ENCODE assay signal across 8 mouse cellular contexts in the genomic region with DNA sequence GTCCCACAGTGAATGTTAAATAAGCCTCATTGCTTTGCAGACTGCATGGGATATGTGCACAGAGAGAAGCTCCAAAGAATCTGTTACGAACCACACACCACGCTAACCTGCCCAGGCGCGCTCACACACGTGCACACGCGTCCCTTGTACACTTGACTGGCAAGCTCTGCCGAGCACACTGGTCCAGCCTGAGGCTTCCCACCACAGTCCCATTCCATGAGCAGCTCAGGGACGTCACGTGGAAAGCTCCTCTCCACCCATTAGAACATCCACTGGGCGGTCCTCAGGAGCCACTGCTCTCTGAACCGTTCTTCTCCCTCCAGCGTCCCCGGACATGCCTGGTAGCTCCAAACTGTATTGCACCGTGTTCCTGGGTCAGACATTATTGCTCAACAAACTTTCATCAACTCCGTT.
DNase-seq lines count a peak whose midpoint lies in the region; ATAC-seq lines count a peak whose summit lies in the region.

No protein-coding gene starts in this region.

- DNase-seq in left cerebral cortex, adult 18-20 months (ENCODE audit: low spot score in 2 of 2), result peak; percentile 19 to 22
- no peak for DNase-seq in left cerebral cortex, adult 11 months (ENCODE audit: low spot score)
- DNase-seq in gastrocnemius, adult 8-10 months (ENCODE audit: low spot score in 2 of 2), result peak; percentile 13 to 38
- DNase-seq in midbrain, embryonic 10.5 days (ENCODE audit: low spot score), result peak; percentile 68

- H3K4me1 ChIP-seq in hindbrain, embryonic 15.5 days (replicated peaks), result peaks cover 15% of the 10 kb centered on the region
- peaks cover 6% of the 10 kb centered on the region; the same call in 1 of the 2 replicates for H3K4me1 ChIP-seq in limb, embryonic 12.5 days (replicated peaks)
- peaks cover 12% of the 10 kb centered on the region for H3K4me1 ChIP-seq in midbrain, embryonic 10.5 days
- no peaks in the 10 kb centered on the region for H3K4me1 ChIP-seq in stomach, embryonic 14.5 days (ENCODE audit: control insufficient read depth, insufficient read depth, low read length)

- under 1% methylated on average over 16 of the region's 16 CpGs for WGBS in hindbrain, embryonic 15.5 days
- WGBS in limb, embryonic 12.5 days, result under 1% methylated on average over 16 of the region's 16 CpGs
- 2% methylated on average over 16 of the region's 16 CpGs for WGBS in midbrain, embryonic 10.5 days
- WGBS in stomach, embryonic 14.5 days, result under 1% methylated on average over 16 of the region's 16 CpGs

- no peaks in the 10 kb centered on the region for H3K36me3 ChIP-seq in hindbrain, embryonic 15.5 days
- H3K36me3 ChIP-seq in limb, embryonic 12.5 days, result no peaks in the 10 kb centered on the region
- H3K36me3 ChIP-seq in midbrain, embryonic 10.5 days, result no peaks in the 10 kb centered on the region
- H3K36me3 ChIP-seq in stomach, embryonic 14.5 days (ENCODE audit: control insufficient read depth, insufficient read depth, low read length), result no peaks in the 10 kb centered on the region

- no peaks in the 10 kb centered on the region for H3K27me3 ChIP-seq in hindbrain, embryonic 15.5 days
- H3K27me3 ChIP-seq in limb, embryonic 12.5 days, result peaks cover 7% of the 10 kb centered on the region; the same call in 1 of the 2 replicates
- 0 out of 2 replicates have a peak, but pooled peaks cover 15% of the 10 kb centered on the region for H3K27me3 ChIP-seq in midbrain, embryonic 10.5 days (ENCODE audit: low read depth, poor library complexity, severe bottlenecking)
- H3K27me3 ChIP-seq in stomach, embryonic 14.5 days (ENCODE audit: control insufficient read depth, insufficient read depth, low read length), result no peaks in the 10 kb centered on the region

- peak overlapping the region; percentile 40; the same call in 1 of the 2 replicates for H3K27ac ChIP-seq in hindbrain, embryonic 15.5 days (replicated peaks)
- H3K27ac ChIP-seq in limb, embryonic 12.5 days, result no peak overlapping the region
- peak overlapping the region; percentile 74 for H3K27ac ChIP-seq in midbrain, embryonic 10.5 days (replicated peaks)
- H3K27ac ChIP-seq in stomach, embryonic 14.5 days (ENCODE audit: low read length), result no peak overlapping the region

- peak overlapping the region; percentile 50 for H3K9ac ChIP-seq in hindbrain, embryonic 15.5 days
- H3K9ac ChIP-seq in limb, embryonic 12.5 days (replicated peaks), result peak overlapping the region; percentile 52
- peak overlapping the region; percentile 21; the same call in 1 of the 2 replicates for H3K9ac ChIP-seq in stomach, embryonic 14.5 days (replicated peaks; ENCODE audit: low read depth, low read length)

- peak; percentile 83 for ATAC-seq in common myeloid progenitor, adult 5-6 weeks (replicated peaks; ENCODE audit: low read depth, poor library complexity, severe bottlenecking)
- ATAC-seq in hindbrain, embryonic 15.5 days (ENCODE audit: low FRiP score, low read depth), result peak; percentile 90
- peak; percentile 84 for ATAC-seq in limb, embryonic 12.5 days (ENCODE audit: insufficient number of reproducible peaks, insufficient read depth, low FRiP score, low TSS enrichment, low read depth)
- ATAC-seq in stomach, embryonic 14.5 days (ENCODE audit: insufficient number of reproducible peaks, insufficient read depth, low FRiP score, low read depth), result peak; percentile 53; the same call in 1 of the 2 replicates

- H3K9me3 ChIP-seq in hindbrain, embryonic 15.5 days, result no peaks in the 10 kb centered on the region
- no peaks in the 10 kb centered on the region for H3K9me3 ChIP-seq in limb, embryonic 12.5 days
- no peaks in the 10 kb centered on the region for H3K9me3 ChIP-seq in midbrain, embryonic 10.5 days (replicated peaks)
- no peaks in the 10 kb centered on the region for H3K9me3 ChIP-seq in stomach, embryonic 14.5 days (ENCODE audit: control insufficient read depth, low read depth, low read length)

- peak overlapping the region; percentile 95 for H3K4me2 ChIP-seq in hindbrain, embryonic 15.5 days
- H3K4me2 ChIP-seq in limb, embryonic 12.5 days, result peak overlapping the region; percentile 80
- H3K4me2 ChIP-seq in stomach, embryonic 14.5 days (replicated peaks; ENCODE audit: low read depth, low read length), result peak overlapping the region; percentile 95

- H3K4me3 ChIP-seq in hindbrain, embryonic 15.5 days, result peak overlapping the region; percentile 44
- H3K4me3 ChIP-seq in limb, embryonic 12.5 days (replicated peaks), result peak overlapping the region; percentile 46
- H3K4me3 ChIP-seq in midbrain, embryonic 10.5 days, result peak overlapping the region; percentile 53
- H3K4me3 ChIP-seq in stomach, embryonic 14.5 days (ENCODE audit: low read depth, low read length), result peak overlapping the region; percentile 42

Comparison
In these comparisons a context has a peak if more than half of its experiments do, and no peak if none do; other contexts are left out.
1. H3K27ac ChIP-seq: peak in hindbrain, embryonic 15.5 days (single experiment) and midbrain, embryonic 10.5 days (single experiment); none in limb, embryonic 12.5 days (single experiment) and stomach, embryonic 14.5 days (single experiment).
2. Peak in every context shown above with its lines, with median percentiles within 50 percentile points of each other: ATAC-seq, H3K4me2 ChIP-seq, H3K4me3 ChIP-seq and H3K9ac ChIP-seq.